Mouse (Mus musculus) thymus, adult 2 months (tissue): ENCODE data around the gene Fndc10.

Source experiments
- CTCF ChIP-seq: fragments of 200-500 bp; IDR thresholded peaks from 2 replicates; pipeline ENCODE4 v1.5.1; 2012; ENCODE audit warnings: mild to moderate bottlenecking, control low read depth, low read length, moderate library complexity, borderline replicate concordance; ENCODE audit not compliant: control insufficient read depth, poor library complexity, insufficient read depth; ENCODE audit errors: extremely low read depth
- POLR2A ChIP-seq: fragments of 200-500 bp; IDR thresholded peaks from 2 replicates; pipeline ENCODE4 v1.6.1; 2012; ENCODE audit warnings: mild to moderate bottlenecking, low read length, control low read depth, moderate library complexity; ENCODE audit not compliant: control insufficient read depth, poor library complexity, insufficient read depth; ENCODE audit errors: extremely low read depth

DNA sequence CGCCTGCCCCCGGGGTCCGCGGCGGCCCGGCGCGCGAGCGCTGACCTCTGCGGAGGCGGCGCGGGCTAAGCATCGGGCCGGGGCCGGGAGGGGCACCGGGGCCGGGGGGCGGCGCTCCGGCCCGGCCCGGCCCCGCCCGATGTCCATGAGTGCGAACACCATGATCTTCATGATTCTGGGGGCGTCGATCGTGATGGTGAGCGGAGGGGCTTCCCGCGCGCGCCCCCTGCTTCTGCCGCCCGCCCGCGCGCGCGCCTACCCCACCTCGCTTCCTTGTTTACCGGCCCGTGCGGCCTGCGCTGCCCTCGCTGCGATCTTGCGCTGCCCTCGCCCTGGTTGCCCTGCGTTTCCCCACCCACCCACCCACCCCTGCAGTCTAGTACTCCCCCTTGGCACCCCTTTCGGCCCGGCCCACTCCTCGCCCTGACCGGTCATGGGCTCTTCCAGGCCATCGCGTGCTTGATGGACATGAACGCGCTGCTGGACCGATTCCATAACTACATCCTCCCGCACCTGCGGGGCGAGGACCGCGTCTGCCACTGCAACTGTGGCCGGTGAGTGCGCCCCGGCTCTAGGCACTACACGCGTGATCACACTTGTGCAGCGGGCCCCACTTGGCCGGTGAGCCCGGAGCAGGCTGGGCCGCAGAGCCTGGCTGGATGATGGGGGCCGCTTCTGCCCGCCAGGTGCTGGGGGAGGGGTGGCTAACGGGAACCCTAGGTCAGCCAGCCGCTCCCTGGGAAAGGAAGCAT, 41.0 kb downstream of the Fndc10 start:
- TF ChIP-seq CTCF (no peak), POLR2A (0 out of 2 replicates have a peak, but pooled peaks have one; percentile 2)
